Mouse (Mus musculus) right cerebral cortex, postnatal 14 days (tissue): Measurements from ENCODE around the gene Dnase2a.
"Not testable (repeated sequence)": the region's sequence is repeated elsewhere in the genome, so short reads cannot be mapped to it uniquely, and the experiment has no call there.

Source experiments
- DNase-seq: peaks from one replicate; pipeline ENCODE4 v3.0.0; 2022

Dnase2a gene

DNA sequence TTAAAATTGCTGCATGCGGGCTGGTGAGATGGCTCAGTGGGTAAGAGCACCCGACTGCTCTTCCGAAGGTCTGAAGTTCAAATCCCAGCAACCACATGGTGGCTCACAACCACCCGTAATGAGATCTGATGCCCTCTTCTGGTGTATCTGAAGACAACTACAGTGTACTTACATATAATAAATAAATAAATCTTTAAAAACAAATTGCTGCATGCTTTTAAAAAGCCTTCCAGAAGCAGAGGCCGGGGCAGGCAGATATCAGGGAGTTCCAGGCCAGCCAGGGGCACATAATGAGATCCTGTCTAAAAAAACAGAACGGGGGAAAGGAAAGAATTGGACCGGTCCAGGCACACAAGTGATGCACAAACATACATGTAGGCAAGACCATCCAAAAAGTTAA, 381 bp upstream of the Dnase2a start:
- not testable (repeated sequence) for DNase-seq

DNA sequence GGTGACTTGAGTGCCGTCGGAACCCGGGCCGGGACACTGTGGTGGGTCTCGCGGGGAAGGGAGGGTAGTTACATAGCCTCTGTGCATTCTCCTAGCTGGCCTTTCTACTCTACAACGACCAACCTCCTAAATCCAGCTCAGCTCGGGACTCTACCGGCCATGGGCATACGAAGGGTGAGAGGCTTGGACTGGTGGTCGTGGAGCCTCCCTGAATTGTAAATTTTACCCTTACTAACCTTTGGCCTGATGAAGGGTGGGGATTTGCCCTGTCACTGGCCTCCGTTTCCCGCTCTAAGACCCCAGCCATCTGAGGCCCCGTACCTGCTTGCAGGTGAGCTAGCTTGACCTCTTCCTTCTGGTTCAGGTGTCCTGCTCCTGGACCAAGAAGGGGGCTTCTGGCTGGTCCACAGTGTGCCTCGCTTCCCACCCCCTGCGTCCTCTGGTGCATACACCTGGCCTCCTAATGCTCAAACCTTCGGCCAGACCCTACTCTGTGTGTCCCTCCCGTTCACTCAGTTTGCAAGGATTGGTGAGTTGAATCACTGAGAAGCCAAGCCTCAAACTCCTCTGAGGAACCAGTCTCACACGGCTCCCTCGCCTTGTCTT, 905 bp downstream of the Dnase2a start:
- no peak for DNase-seq

DNA sequence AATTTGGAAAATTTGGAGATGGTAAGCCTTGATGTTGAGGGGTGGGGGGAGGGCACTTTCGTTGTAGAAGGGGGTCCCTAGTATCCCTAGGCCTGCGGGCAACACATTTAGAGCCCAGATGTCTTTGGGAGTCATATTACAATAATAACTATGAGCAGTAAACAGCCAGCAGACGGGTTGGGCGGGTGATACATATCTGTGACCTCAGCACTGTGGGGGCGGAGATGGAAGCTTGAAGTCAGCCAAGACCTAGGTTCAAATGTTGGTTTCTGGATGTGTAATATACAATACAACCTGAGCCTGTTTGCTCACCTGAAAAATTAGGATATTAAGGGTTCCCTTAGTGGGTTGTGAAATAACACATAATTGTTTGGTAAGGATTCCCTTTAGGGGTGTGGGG, 1.6 kb downstream of the Dnase2a start:
- DNase-seq, result no peak

DNA sequence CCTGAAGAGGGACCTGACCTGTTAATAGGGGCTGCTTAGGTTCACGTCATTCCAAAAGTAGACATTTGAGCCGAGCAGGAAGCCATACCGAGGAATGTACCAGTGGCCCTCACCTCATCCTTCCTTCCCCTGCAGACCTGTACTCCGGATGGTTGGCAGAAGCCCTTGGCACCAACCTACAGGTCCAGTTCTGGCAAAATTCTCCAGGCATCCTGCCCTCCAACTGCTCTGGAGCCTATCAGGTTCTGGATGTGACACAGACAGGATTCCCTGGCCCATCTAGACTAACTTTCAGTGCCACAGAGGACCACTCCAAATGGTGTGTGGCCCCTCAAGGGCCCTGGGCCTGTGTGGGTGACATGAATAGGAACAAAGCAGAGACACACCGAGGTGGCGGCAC, 2.2 kb downstream of the Dnase2a start:
- DNase-seq, result no peak

DNA sequence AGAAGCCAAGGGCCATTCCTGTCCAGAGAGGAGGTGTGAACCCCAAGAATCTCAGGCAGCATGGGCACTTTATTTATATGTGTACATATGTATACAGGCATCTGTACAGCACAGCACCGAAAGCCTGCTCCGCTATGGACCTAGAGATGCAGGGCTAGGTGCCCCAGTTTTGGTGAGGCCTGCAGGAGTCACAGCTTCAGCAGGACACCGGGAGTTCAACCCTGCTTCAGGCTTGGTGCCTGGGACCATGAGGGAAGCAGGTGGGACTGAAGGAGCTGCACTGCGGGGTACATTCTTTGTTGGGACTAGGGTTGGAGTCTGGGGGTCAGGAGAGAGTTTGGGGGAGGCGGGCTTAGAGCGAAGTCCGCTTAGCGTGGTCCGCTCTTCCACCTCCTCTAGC, 3.5 kb downstream of the Dnase2a start:
- DNase-seq, result no peak

DNA sequence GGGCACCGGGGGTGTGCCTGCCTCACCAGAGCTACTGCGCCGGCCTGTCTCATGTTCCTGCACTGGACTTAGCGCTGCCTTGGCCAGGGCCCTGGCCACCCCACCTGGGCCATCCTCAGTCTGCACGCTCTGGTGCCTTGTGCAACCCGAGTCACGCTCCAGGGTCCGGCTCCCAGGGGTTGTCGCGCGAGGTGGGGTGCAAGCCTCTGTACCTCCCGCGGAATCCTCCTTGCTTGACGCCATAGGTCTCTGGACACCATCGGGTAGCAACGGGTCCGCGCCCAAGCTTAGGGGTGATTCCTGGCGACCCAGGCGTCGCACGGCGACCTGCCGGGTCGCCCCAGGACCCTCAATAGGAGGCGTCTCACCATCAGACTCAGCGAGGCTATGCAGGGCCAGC, 4.0 kb downstream of the Dnase2a start:
- no peak for DNase-seq

DNA sequence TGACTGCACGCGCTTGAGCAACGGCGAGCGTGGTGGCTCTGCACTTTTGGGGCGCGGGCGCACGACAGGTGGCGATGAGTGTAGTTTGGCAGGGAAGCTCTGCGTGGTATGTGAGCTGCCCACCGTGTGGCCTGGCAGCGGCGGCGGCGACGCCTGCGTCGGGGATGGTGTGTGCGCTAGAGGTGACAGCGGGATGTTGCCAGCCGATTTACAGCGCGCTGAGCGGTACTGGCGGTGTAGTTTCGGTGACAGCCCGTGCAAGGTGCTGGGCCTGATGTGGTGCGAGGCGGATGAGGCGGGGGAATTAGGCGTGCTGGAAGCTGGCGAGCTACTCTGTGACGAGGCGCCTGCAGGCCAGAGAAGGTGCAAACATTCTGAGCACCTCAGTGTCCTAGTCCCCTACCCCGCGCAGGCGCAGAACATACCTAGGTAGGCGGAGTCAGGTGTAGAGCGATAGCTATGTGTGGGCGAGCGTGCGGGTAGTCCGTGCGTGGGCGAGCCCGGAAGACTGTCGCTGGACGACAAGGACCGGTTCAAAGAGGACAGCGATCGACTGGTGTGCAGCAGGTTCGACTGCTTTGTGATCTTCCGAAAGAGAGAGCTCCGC, 4.6 kb downstream of the Dnase2a start:
- DNase-seq, result peak; percentile 53

DNA sequence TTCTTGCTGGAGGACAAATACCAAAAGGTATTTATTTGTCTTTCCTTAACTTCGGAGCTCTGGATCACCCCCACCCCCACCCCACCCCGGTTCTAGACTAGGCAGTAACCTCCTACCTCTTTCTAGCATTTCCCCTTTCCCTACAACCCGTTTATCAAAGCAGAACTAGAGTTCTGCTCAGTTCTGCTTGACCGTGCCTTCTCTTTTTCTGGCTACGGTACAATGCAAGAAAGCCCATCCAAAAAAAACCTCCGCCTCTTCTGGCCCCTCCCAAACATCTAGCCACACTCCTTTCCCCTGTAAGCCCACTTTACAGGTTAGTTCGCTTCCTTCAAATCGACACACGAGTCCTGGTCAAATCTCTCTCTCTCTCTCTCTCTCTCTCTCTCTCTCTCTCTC, 5.1 kb downstream of the Dnase2a start:
- no peak for DNase-seq

DNA sequence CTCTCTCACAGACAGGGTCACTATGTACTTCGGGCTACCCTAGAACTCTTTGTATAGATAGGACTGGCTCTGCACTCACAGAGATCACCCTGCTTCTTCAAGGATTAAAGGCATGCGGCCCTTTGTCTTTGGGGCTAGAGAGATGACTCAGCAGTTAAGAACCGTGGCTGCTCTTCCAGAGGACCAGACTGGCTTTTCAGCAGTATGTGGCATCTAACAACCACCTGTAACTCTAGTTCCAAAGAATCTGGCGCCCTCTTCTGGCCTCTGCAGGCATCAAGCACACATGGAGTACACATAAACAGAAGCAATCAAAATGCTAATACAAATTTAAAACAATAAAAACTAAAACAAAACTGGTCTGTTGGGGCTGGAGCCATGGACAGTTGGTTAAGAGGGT, 5.6 kb downstream of the Dnase2a start:
- DNase-seq, result peak; percentile 63

DNA sequence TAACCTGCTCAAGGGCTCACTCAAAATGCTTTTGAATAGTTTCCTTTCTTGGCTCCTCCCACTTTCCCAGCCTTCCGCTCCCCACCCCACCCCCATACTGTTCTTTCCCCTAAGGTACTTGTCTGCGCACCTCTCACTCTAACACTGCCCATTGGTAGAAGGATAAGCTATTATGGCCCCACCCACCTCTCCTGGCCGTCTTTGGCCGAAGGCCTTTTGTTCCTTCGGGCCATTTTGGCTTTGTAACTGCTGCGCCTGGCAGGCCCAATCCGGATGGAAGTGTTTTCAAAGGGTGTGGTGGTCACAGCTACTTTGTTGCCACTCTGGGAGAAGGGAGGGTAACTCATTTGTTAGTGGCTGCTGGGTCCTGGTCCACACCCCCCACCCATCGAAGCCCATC, 6.9 kb downstream of the Dnase2a start:
- DNase-seq, result no peak

DNA sequence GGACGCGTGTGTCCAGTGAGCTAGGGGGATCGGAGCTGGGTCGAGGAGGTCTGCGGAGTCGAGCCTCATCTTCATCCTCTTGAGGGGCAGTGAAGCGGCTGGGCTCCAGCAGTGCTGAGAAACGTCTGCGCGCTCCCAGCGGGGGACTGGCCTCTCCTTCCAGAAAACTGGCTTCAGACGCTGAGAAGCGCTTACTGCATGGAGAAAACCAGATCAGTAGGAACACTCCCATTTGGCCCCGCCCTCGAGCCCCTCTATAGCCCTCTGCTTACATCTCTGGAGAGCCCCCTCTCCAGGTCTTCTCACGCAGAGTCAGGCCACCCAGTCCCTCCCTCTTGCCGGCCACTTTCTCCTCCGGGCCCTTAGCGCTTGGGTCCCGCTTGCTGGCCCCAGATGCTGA, 9.4 kb downstream of the Dnase2a start:
- no peak for DNase-seq

DNA sequence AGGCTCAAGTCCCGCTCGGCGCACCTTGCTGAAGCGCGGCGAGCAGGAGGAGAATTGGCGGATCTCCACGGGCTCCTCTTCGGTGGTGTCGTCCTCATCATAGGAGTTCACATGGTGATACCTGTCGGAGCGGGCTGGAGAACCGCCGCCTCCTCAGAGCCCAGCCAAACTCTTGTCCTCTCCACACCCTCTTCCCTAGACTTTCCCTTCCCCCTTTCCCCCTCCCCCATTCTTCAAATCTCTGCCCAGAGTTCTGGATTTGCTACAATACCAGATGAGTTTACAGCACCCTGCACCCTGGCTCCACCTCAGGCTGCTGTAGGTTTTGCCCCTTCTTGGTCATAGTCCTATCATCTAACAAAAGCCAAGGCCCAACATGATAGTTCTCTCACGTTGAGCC, 10.3 kb downstream of the Dnase2a start:
- no peak for DNase-seq

DNA sequence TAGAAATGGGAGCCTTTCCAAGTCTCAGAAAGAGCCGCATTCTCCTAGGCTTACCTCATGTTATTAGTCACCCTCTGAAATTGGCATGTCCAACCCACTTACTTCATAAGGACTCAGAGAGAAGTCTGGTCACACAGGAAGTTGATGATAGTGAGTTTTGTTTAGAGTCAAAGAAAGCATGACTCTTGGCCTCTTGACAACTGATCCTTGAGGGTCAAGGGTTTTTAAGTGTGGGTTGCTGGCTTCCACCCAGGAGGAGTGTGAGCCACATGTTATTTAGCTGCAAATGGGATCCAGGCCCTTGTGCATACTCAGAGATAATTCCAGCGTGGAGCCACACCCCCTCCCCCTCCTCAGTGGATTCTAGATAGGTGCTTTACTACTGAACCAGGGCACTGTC, 13.2 kb downstream of the Dnase2a start:
- no peak for DNase-seq

DNA sequence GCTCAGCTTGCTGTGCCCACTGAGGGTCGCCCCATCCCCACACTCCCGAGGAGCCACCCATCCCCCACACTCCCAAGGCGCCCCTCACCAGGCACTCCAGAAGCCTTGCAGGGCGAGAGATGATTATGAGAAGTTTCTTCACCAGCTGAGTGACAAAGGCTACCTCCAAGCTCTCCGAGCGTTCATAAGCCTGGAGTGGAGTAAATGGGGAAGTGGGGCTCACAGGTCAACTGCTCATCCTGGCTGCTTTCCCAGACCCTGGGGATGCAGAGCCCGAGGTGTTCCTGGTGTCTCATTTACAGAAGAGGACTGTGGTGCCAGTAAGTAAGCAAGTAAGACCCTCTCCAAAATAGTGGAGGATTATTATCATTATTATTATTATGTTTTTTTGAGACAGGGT, 17.2 kb downstream of the Dnase2a start:
- DNase-seq, result no peak

DNA sequence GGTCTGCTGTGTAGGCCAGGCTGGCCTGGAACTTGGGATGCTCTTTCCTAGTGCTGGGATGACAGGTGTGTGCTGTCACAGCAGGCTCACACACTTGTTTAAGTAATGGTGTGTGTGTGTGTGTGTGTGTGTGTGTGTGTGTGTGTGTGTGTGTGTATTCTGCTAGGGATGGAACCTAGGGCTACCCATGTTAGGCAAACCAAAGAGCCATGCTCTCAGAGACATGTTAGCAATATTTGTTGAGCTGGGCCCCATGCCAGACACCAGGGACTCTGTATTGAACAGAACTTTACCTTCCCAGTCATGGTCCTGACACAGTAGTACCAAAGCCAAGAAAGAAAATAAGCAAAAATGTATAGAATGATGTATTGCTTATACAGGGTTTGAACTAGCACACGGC, 19.2 kb downstream of the Dnase2a start:
- DNase-seq, result no peak

DNA sequence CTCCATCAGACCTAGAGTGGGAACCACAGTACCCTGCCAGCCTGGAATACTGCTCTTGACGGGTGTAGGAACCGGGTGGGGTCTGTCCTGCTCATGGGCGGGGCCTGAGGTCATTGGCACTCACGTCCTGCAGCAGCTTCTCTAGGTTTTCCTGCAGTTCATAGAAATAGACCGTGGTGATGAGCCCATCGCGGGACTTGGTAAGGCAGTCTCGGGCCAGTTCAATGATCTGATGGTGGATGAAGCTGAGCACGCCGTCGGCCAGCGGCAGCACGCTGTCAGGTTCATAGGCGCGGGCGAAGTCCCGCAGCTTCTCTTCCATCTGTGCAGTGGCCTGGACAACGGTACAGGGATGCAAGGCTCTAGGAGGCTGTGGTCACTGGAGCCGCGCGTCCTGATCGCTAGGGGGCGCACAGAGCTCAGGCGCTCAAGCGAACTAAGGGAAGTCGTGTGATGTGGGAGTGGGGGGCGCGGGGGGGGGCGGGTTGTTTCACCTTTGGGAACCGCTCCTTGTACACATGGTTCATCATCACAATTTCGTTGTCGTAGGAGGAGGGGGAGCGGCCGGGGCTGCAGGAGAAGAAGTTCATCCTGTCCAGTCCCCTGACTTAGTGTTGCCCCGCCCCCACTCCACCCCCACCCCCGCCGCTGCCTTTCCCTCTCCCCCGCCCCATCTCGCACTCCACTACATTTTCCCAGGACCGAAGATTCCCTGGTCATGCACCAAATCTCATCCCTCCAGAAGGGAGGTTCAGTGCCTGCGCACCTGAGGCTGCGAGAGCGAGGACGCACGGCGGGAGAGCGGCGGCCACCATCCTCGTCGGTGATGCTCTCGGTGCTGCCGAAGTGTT, 20.3 kb downstream of the Dnase2a start:
- peak; percentile 76 for DNase-seq

DNA sequence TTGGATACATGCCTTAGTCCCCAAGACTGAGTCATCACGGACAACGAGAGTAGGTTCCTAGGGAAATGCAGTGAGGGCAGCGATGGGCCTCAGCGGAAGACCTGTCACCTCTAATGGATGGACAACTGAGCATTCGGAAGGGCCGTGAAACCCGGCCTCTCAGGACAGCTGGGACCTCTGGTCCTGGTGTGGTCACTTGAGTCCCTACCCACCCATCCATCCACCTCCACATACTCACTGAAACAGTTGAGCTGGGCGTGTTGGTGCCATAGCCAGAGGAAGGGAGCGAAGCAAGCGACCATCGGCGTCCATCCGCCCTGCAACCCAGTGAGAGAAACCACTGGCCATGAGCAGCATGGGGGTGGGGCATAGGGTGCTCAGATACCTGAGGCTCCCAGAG, 22.2 kb downstream of the Dnase2a start:
- DNase-seq, result no peak

DNA sequence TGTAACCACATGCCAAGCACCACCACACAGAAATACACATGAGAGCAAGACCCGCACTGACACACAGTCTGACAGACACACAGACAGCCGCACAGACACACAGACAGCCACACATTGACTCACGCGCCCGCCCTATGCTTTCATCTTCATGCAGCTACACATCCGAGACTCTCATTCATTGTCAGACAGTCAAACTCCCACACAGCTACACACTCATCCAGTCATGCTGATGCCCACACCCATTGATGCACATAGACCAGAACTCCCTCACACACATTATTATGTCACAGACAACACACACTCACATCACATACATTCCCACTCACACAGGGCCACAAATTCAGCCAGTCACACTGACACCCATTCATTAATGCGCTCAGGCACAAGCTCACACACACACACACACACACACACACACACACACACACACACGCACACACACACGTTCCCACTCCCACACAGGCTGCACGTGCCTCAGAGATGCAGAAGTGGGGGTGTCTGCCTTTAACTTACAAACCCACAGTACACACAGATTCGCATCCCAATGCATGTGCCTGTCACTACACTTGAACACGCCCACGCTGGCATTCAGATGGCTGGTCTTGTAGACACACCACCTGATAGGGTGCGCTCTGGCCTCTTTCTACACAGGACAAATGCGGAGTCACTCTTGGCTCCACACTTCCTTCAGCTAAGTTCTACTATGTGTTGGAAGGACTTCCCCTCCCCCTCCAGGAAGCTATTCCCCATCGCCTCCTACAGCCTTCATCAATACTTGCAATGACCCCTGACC, 25.6 kb downstream of the Dnase2a start:
- no peak for DNase-seq

DNA sequence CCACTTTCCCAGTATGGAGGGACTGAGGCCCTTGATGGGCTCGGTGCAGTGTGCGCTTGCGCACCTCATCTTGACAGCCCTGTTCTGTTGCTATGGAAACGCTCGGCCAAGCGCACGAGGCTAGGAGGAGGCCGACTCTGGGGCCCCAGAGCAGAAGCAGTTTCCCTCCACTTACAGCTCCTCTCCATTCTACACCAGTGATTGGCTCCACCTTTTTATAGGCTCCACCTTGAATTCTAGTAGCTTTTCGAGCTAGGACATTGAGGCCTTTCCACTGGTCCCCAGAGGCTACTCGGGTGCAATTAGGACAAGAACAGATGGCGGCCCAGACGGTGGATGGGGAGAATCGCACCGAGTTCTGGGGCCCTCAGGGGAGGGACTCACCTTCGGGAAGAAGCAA, 26.5 kb downstream of the Dnase2a start:
- no peak for DNase-seq

DNA sequence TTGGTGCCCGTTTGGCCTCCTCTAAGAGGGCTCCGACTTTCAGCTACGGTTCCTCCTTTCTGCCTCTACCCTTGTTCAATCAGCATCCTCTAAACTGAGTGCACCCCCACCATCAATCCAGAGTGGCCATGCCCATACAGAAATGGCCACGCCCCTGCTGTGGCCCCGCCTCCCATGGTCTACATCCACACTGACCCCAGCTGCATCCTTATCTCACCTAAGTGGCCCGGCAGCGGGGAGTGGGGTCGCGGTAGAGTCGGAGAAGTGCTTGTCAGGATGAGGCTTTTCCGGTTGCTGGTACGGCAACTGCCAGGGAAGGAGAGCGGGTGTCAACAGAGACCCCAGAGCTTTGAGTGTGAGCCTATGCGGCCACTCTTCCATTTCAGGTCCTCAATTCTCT, 27.1 kb downstream of the Dnase2a start:
- DNase-seq, result no peak

DNA sequence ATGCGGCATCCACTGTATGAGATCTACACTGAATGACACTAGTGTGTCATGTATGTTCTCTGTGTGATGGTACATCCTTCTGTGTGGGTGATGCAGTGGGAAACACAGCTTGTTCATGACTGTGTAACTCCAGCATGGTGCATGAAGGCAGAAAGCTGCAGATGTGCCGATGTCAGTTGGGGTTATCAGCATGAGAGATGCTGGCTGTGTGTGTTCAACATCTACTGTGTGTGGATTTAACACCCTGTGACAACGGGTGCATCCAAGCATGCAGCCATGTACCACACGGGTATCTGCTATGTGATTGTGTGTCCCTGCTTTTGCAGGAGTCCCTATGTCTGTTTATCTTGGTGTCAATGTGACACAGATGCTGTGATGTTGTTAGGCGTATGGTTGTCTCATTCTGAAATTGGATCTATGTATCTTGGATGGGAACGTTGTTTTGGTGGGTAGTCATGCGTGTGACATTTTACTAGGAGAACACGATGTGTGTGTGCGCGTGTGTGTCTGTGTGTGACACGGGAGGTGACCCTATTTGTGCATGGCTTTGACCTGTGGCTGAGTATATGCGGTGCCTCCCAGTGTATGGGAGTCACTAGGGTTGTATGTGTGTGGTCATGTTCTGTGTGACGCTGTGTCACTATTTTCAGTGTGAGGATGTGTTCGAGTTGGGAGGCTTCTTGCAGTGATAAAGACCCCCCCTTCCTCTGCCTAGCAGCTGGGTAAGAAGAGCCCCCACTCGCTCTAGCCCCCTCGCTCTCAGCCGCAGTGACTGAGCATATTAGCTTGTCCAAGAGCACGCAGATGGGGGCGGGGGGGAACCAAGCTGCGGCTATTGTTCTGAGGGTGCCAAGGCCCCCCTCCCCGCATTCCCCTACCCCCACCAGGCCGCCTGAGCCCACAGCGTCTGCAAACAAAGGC, 27.9 kb downstream of the Dnase2a start:
- DNase-seq, result no peak

DNA sequence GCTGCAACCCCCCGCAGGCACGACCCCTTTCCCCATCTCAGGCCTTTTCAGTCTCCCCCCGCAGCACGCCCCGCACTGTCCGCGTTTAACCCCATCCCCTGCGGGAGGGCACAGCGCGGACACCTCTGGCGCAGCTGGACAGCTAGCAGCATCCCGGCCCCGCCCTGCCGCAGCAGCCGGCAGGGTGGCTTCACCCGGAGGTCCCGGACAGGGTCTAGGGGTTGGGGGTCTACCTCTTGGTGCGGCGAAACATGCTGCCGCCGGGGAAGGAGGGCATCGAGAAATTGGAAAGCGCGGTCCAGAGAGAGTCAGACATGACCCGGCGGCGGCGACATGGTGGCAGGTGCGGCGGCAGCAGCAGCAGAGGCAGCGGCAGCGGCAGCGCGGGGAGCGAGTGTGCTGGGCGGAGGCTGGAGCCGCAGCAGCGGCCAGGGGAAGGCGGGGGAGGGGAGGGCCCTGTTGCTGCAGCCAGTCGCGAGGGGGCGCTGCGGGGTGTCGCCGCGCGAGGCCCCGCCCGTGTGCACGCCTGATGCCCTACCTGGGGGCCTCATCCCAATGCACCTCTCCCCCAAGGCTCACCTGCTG, 28.7 kb downstream of the Dnase2a start, which contains the start of gene Mast1:
TSS of gene Mast1 (minus strand) at position 398 of the 585 bp plus-strand sequence.
- DNase-seq, result peak; percentile 84
